Mouse (Mus musculus) lung, postnatal 0 days (tissue): ENCODE measurements at regions not wholly inside any gene's neighbourhood (a gene's known extent, or its start where the extent isn't known, plus 50 kb on each side); places are given as distances from the start of the nearest gene placed in this dataset.

ENCODE experiments used
- CTCF ChIP-seq: IDR thresholded peaks from 2 replicates; pipeline ENCODE4 v1.5.1; 2016; ENCODE audit warnings: antibody characterized with exemption, mild to moderate bottlenecking
- EP300 ChIP-seq: IDR thresholded peaks from 2 replicates; pipeline ENCODE4 v1.6.1; 2016; ENCODE audit warnings: antibody characterized with exemption, mild to moderate bottlenecking, control low read depth

- TF ChIP-seq CTCF, result no peak
- TF ChIP-seq EP300, result no peak
These were observed 71.2 kb downstream of the Tmco5 start for GRCm38 (mm10) chr2:116949741-116950140.
